Mouse (Mus musculus): Measurements from ENCODE around the gene Olfr202. TPM values are rescaled to one million over a fixed set of nuclear protein-coding genes. Genes with fewer than 3 reads are reported as not detected.
"Not testable (repeated sequence)": the region's sequence is repeated elsewhere in the genome, so short reads cannot be mapped to it uniquely, and the experiment has no call there.

Gene Olfr202
- not detected for total RNA-seq (2021)
- long read RNA-seq, experiment 1 = 0 reads
- long read RNA-seq, experiment 2 = 0 reads

DNA sequence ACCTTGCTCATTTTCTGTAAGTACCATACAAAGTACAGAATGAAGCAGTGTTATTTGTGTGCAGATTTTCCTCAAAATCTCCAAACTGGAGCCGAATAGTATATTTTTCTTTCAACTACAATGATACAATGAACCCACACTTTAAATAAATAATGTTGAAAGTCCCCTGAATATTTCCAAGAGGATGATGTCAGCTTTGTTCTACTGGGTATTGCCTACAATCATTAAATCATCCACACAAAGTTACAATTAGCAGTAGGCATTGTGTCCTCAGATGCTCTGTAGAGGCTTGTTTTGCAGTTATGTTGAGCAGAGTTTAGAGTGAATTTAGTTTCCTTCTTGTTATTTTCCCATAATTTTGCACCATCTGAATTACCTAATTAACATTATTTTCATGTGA is at the start of gene Olfr202:
Gene Olfr202 (minus strand): TSS at position 101 of the 400 bp plus-strand sequence.
- DNase-seq = no peak
- intact Hi-C loops (cut with DNase I; ENCODE audit: low total_unique reads) = no loop called here

DNA sequence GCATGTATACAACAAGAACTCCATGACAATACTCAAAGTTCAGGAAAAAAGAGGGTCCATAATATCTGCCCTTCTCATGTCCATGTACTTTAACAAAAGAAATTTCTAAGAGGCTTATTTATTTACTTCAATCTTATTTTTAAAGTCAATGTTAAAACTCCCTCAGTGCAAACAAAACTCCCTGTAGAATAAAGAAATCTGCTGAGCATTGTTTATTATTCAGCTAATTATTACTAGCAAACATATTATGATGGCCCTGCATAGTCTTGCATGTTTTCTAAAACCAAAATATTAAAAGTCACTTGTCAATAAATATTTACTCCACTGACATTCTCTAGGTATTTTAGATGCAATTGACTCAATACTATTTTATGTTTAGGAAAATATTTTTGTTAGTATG is 44.4 kb upstream of the Olfr202 start, which contains the start of gene Olfr205:
Gene Olfr205 (minus strand): TSS at position 101 of the 400 bp plus-strand sequence.
- intact Hi-C loops (cut with DNase I; ENCODE audit: low total_unique reads) = no loop called here
- no peak for DNase-seq

DNA sequence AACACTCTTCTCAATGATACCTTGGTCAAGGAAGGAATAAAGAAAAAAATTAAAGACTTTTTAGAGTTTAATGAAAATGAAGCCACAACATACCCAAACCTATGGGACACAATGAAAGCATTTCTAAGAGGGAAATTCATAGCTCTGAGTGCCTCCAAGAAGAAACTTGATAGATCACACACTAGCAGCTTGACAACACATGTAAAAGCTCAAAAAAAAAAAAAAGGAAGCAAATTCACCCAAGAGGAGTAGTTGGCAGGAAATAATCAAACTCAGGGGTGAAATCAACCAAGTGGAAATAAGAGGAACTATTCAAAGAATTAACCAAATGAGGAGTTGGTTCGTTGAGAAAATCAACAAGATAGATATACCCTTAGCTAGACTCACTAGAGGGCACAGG is 36.7 kb upstream of the Olfr202 start:
- DNase-seq = not testable (repeated sequence)

DNA sequence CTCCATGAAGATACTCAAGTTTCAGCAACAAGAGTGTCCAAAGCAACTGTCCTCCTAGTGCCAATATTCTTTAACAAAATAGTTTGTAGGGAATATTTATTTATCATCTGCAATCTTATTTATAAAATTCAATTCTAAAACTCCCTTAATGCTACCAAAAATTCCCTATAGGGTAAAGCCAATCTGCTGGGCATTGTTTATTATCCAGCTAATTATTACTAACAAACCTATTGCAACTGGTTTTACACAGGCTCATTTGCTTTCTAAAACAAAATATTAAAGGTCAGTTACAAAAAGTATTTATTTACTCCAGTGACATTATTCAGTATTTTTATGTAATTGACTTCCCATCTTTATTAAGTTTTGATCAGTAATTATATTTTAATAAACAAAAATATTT is 31.6 kb upstream of the Olfr202 start, which contains the start of gene Olfr204:
Gene Olfr204 (minus strand): TSS at position 101 of the 400 bp plus-strand sequence.
- intact Hi-C loops (cut with DNase I; ENCODE audit: low total_unique reads) = no loop called here

More for the DNA sequence above, 36.7 kb upstream of the Olfr202 start:
- intact Hi-C loops (cut with DNase I; ENCODE audit: low total_unique reads) = not testable (repeated sequence)

DNA sequence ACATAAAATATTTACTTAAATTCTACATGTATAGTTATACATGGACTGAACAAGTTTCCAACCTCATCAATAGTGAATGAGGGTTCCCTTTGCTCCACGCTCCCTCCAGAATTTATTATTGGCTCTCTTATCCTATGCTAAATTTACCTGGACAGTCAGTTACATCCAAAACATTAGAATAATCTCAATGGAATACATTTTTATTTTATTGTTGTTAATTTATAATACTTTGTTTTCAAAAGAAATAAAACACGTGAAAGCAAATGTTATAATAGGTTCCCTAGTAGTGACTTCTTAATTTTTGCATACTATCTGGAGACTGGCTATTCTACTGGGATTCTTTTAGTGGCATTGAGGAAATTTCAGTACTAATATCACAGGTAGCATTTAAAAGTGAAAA is 12.0 kb upstream of the Olfr202 start, which contains the start of gene Olfr203:
Gene Olfr203 (plus strand): TSS at position 301 of the 400 bp plus-strand sequence.
- intact Hi-C loops (cut with DNase I; ENCODE audit: low total_unique reads) = no loop called here

More for the DNA sequence above, 31.6 kb upstream of the Olfr202 start, which contains the start of gene Olfr204:
- no peak for DNase-seq

DNA sequence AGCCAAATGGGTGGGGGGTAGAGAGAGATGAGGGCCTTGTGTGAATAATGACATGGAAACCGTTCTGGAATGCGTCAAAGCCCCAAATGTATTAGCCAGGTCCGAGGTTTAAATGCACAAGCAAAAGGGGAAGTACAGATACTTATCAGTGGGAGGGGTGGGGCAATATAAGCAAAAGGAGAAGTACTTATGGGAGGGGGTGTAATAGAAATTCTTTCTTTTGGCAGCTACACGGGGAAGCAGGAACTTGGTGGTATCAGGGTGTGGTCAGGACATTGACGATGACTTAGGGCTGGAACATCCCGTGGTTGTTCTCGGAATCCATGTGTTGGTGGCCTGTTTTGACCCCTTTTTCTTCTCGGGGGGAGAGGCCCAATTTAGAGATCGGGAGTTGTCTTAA is 983 bp upstream of the Olfr202 start:
- intact Hi-C loops (cut with DNase I; ENCODE audit: low total_unique reads); DNase-seq: not testable (repeated sequence)

More for the DNA sequence above, 12.0 kb upstream of the Olfr202 start, which contains the start of gene Olfr203:
- DNase-seq = no peak

DNA sequence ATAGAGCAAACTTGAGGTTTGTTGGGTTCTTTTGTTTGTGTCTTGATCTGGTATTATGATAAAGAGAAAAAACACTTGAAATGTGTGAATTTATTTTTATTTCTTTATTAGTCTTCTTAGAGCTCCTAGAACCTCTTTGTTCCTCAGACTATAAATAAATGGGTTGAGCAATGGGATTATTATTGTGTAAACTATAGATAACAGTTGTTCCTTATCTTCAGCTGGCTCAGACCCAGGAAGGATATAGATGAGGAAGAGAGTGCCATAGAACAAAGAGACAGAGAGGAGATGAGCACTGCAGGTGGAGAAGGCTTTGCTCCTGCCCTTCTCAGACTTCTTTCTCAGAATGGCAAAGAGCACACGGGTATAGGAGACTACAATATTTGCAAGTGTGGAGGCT is 3.1 kb downstream of the Olfr202 start:
- intact Hi-C loops (cut with DNase I; ENCODE audit: low total_unique reads) = no loop called here

DNA sequence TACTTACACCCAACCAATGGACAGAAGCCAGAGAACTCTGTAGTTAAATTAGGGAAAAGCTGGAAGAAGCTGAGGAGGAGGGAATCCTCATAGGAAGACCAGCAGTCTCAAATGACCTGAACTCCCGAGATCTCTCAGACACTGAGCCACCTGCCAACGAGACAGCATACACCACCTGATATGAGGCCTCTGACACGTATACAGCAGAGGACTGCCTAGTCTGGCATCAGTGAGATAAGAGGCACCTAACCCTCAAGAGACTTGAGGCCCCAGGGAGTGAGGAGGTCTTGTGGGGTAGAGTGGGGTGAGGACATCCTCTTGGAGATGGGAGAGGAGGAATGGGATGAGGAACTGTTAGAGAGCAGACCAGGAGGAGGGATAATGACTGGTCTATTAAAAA is 6.1 kb downstream of the Olfr202 start:
- intact Hi-C loops (cut with DNase I; ENCODE audit: low total_unique reads) = no loop called here
- no peak for DNase-seq

More for the DNA sequence above, 3.1 kb downstream of the Olfr202 start:
- DNase-seq = no peak

DNA sequence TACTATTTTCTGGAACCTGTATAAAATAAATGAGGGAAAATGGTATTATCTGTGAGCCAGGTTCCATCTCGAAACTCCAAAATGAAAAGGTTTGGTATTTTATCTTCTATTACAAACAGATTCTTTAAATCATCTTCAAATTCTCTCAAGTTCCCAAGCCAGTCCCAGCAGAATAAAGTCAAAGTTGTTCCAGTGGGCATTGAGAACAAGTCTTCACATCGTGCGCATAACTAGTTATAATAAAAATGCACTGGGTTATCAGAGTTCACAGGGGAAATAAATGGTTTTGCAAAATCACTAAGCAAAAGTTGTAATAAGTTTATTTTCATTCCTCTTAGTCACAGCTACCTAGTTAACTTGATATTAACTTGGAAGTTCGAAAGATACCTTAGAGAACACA is 14.1 kb downstream of the Olfr202 start, which contains the start of gene Olfr201:
Gene Olfr201 (minus strand): TSS at position 101 of the 400 bp plus-strand sequence.
- intact Hi-C loops (cut with DNase I; ENCODE audit: low total_unique reads) = not testable (repeated sequence)

DNA sequence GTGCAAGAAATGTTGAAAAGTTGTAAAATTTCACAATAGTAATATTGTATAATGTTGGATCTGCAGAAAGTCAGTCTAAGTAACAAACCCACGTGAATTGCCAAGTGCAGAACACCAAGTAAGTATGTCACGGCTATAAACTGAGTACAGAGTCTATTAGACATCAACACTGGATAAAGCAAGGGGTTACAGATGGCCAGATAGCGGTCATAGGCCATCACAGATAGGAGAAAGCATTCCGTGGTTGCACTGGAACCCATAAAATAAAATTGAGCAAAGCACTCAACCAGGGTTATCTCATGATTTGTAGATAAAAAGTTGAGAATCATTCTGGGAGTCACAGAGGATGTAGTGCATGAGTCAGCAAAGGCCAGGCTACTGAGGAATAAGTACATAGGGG is 17.5 kb downstream of the Olfr202 start:
- intact Hi-C loops (cut with DNase I; ENCODE audit: low total_unique reads); DNase-seq: not testable (repeated sequence)

More for the DNA sequence above, 14.1 kb downstream of the Olfr202 start, which contains the start of gene Olfr201:
- not testable (repeated sequence) for DNase-seq

DNA sequence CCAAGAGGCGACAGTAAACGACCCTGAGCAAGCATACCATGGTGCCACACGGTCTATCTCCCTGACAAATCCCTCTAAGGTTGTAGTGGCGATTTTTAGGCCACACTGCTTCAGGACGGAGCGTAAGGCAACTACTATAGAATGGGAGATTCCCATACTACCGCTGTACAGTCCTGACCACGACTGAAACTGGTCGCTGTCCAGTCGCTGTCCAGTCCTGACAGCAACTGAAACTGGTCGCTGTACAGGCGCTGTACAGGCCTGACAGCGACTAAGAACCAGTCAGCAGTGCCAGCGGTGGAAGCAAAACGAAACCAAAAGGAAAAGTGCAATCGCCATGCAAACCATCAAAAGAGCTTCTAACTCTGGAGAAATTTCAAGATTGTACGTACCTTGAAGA is 36.9 kb downstream of the Olfr202 start:
- intact Hi-C loops (cut with DNase I; ENCODE audit: low total_unique reads) = no loop called here

More for the DNA sequence above, 36.9 kb downstream of the Olfr202 start:
- DNase-seq = no peak

Other genes starting within 250 kb of the Olfr202 start
- not detected for gene Olfr187, start 247.0 kb downstream of the Olfr202 start, total RNA-seq (2021)
- not detected for gene Olfr190, start 208.8 kb downstream of the Olfr202 start, total RNA-seq (2021)
- not detected for gene Olfr191, start 197.0 kb downstream of the Olfr202 start, total RNA-seq (2021)
- gene Olfr193, start 174.9 kb downstream of the Olfr202 start, total RNA-seq (2021) = not detected
- gene Olfr194, start 165.7 kb downstream of the Olfr202 start, total RNA-seq (2021) = not detected
- not detected for gene Olfr195, start 139.7 kb downstream of the Olfr202 start, total RNA-seq (2021)
- not detected for gene Olfr196, start 116.3 kb downstream of the Olfr202 start, total RNA-seq (2021)
- not detected for gene Olfr198, start 83.3 kb downstream of the Olfr202 start, total RNA-seq (2021)
- gene Olfr199, start 67.0 kb downstream of the Olfr202 start, total RNA-seq (2021) = not detected
- gene Olfr201, start 14.2 kb downstream of the Olfr202 start, total RNA-seq (2021) = not detected
- gene Olfr203, start 12.1 kb upstream of the Olfr202 start, total RNA-seq (2021) = not detected
- not detected for gene Olfr204, start 31.5 kb upstream of the Olfr202 start, total RNA-seq (2021)
- gene Olfr205, start 44.3 kb upstream of the Olfr202 start, total RNA-seq (2021) = not detected
- not detected for gene Olfr206, start 62.5 kb upstream of the Olfr202 start, total RNA-seq (2021)
- not detected for gene Olfr209, start 77.2 kb upstream of the Olfr202 start, total RNA-seq (2021)
- gene Gabrr3, start 120.5 kb upstream of the Olfr202 start, total RNA-seq (2021) = not detected
- gene Riox2, start 185.0 kb upstream of the Olfr202 start, total RNA-seq (2021) = 10 to 100 TPM; 11.3 to 11.4 TPM